Mouse (Mus musculus): ENCODE measurements around the gene Fam107b. TPM values are rescaled to one million over a fixed set of nuclear protein-coding genes. Genes with fewer than 3 reads are reported as not detected.

Fam107b gene
- polyA plus RNA-seq, 1 experiment from 2014 or later: 38.3 TPM

- no peak for ATAC-seq (ENCODE audit: low read depth)
- Histone ChIP-seq H3K27me3 (no peaks in the 10 kb centered on the region), H3K4me3 (no peak overlapping the region), H3K9me3 (no peaks in the 10 kb centered on the region), H3K9ac (no peak overlapping the region), H3K36me3 (no peaks in the 10 kb centered on the region), H3K4me1 (replicated peaks) (no peaks in the 10 kb centered on the region), H3K27ac (replicated peaks) (no peak overlapping the region), H3K4me2 (no peak overlapping the region)
- WGBS: 82% methylated on average over 6 of the region's 6 CpGs
These were observed 51.3 kb downstream of the Fam107b start for GRCm38 (mm10) chr2:3621568-3621967.

GRCm38 (mm10) chr2:3622158-3622557 is 51.9 kb downstream of the Fam107b start:
- H3K4me2 ChIP-seq: no peak overlapping the region
- no peaks in the 10 kb centered on the region for H3K9me3 ChIP-seq
- no peak overlapping the region for H3K4me3 ChIP-seq
- no peak overlapping the region for H3K9ac ChIP-seq
- H3K27me3 ChIP-seq: no peaks in the 10 kb centered on the region
- 90% methylated on average over 2 of the region's 2 CpGs for WGBS
- H3K36me3 ChIP-seq: no peaks in the 10 kb centered on the region
- H3K4me1 ChIP-seq (replicated peaks): no peaks in the 10 kb centered on the region
- no peak for ATAC-seq (ENCODE audit: low read depth)
- no peak overlapping the region for H3K27ac ChIP-seq (replicated peaks)

GRCm38 (mm10) chr2:3623207-3623980 is 53.1 kb downstream of the Fam107b start:
- 93% methylated on average over 7 of the region's 7 CpGs for WGBS
- Histone ChIP-seq H3K36me3 (no peaks in the 10 kb centered on the region), H3K4me3 (no peak overlapping the region), H3K4me1 (replicated peaks) (no peaks in the 10 kb centered on the region), H3K9me3 (no peaks in the 10 kb centered on the region), H3K27ac (replicated peaks) (no peak overlapping the region), H3K4me2 (no peak overlapping the region), H3K27me3 (no peaks in the 10 kb centered on the region), H3K9ac (no peak overlapping the region)
- no peak for ATAC-seq (ENCODE audit: low read depth)

GRCm38 (mm10) chr2:3623981-3624584 is 53.8 kb downstream of the Fam107b start:
- ATAC-seq (ENCODE audit: low read depth): no peak

GRCm38 (mm10) chr2:3629096-3629495 is 58.8 kb downstream of the Fam107b start:
- H3K9me3 ChIP-seq: no peaks in the 10 kb centered on the region
- H3K27ac ChIP-seq (replicated peaks): no peak overlapping the region
- H3K4me1 ChIP-seq (replicated peaks): no peaks in the 10 kb centered on the region
- H3K4me3 ChIP-seq: no peak overlapping the region
- H3K9ac ChIP-seq: no peak overlapping the region
- no peaks in the 10 kb centered on the region for H3K27me3 ChIP-seq
- no peak for ATAC-seq (ENCODE audit: low read depth)
- no peaks in the 10 kb centered on the region for H3K36me3 ChIP-seq
- no peak overlapping the region for H3K4me2 ChIP-seq
- WGBS: 91% methylated on average over 6 of the region's 6 CpGs

More at GRCm38 (mm10) chr2:3623981-3624584, 53.8 kb downstream of the Fam107b start:
- Histone ChIP-seq H3K27ac (replicated peaks) (no peak overlapping the region), H3K9me3 (no peaks in the 10 kb centered on the region), H3K4me1 (replicated peaks) (no peaks in the 10 kb centered on the region), H3K4me3 (no peak overlapping the region), H3K36me3 (no peaks in the 10 kb centered on the region), H3K27me3 (no peaks in the 10 kb centered on the region), H3K9ac (no peak overlapping the region), H3K4me2 (no peak overlapping the region)
- WGBS: 90% methylated on average over 7 of the region's 7 CpGs

GRCm38 (mm10) chr2:3629741-3630140 is 59.5 kb downstream of the Fam107b start:
- H3K36me3 ChIP-seq: no peaks in the 10 kb centered on the region
- no peak overlapping the region for H3K4me3 ChIP-seq
- H3K9ac ChIP-seq: no peak overlapping the region
- no peak overlapping the region for H3K27ac ChIP-seq (replicated peaks)
- no peaks in the 10 kb centered on the region; the same call in 1 of the 2 replicates for H3K9me3 ChIP-seq
- no peak for ATAC-seq (ENCODE audit: low read depth)
- no peaks in the 10 kb centered on the region for H3K27me3 ChIP-seq
- no peaks in the 10 kb centered on the region for H3K4me1 ChIP-seq (replicated peaks)
- WGBS: 81% methylated on average over 5 of the region's 5 CpGs
- H3K4me2 ChIP-seq: no peak overlapping the region

- no peak for ATAC-seq (ENCODE audit: low read depth)
- WGBS: 86% methylated on average over 5 of the region's 5 CpGs
These were observed 60.6 kb downstream of the Fam107b start for GRCm38 (mm10) chr2:3630769-3631477.

GRCm38 (mm10) chr2:3633137-3633536 is 62.8 kb downstream of the Fam107b start:
- no peak overlapping the region for H3K4me2 ChIP-seq
- no peak for ATAC-seq (ENCODE audit: low read depth)
- H3K36me3 ChIP-seq: no peaks in the 10 kb centered on the region
- 73% methylated on average over 9 of the region's 9 CpGs for WGBS
- no peak overlapping the region for H3K4me3 ChIP-seq
- H3K9ac ChIP-seq: no peak overlapping the region
- H3K27ac ChIP-seq (replicated peaks): no peak overlapping the region
- no peaks in the 10 kb centered on the region; the same call in 1 of the 2 replicates for H3K9me3 ChIP-seq
- H3K4me1 ChIP-seq (replicated peaks): no peaks in the 10 kb centered on the region
- no peaks in the 10 kb centered on the region for H3K27me3 ChIP-seq

More at GRCm38 (mm10) chr2:3630769-3631477, 60.6 kb downstream of the Fam107b start:
- H3K4me3 ChIP-seq: no peak overlapping the region
- H3K4me2 ChIP-seq: no peak overlapping the region
- H3K36me3 ChIP-seq: no peaks in the 10 kb centered on the region
- H3K9ac ChIP-seq: no peak overlapping the region
- H3K27ac ChIP-seq (replicated peaks): no peak overlapping the region
- no peaks in the 10 kb centered on the region for H3K27me3 ChIP-seq
- H3K9me3 ChIP-seq: no peaks in the 10 kb centered on the region; the same call in 1 of the 2 replicates
- no peaks in the 10 kb centered on the region for H3K4me1 ChIP-seq (replicated peaks)

- Histone ChIP-seq H3K9me3 (no peaks in the 10 kb centered on the region; the same call in 1 of the 2 replicates), H3K36me3 (no peaks in the 10 kb centered on the region), H3K4me2 (no peak overlapping the region), H3K4me1 (replicated peaks) (no peaks in the 10 kb centered on the region), H3K9ac (no peak overlapping the region), H3K4me3 (no peak overlapping the region), H3K27ac (replicated peaks) (no peak overlapping the region), H3K27me3 (no peaks in the 10 kb centered on the region)
- 87% methylated on average over 5 of the region's 5 CpGs for WGBS
- ATAC-seq (ENCODE audit: low read depth): no peak
These were observed 66.5 kb downstream of the Fam107b start for GRCm38 (mm10) chr2:3636771-3637170.

GRCm38 (mm10) chr2:3641001-3641770 is 70.9 kb downstream of the Fam107b start:
- H3K36me3 ChIP-seq: no peaks in the 10 kb centered on the region
- H3K27ac ChIP-seq (replicated peaks): no peak overlapping the region
- no peak for ATAC-seq (ENCODE audit: low read depth)
- H3K4me1 ChIP-seq (replicated peaks): no peaks in the 10 kb centered on the region
- no peak overlapping the region for H3K9ac ChIP-seq
- H3K9me3 ChIP-seq: no peaks in the 10 kb centered on the region
- WGBS: 78% methylated on average over 9 of the region's 9 CpGs
- no peak overlapping the region for H3K4me2 ChIP-seq
- no peak overlapping the region for H3K4me3 ChIP-seq
- H3K27me3 ChIP-seq: no peaks in the 10 kb centered on the region

- H3K36me3 ChIP-seq: no peaks in the 10 kb centered on the region
- H3K27ac ChIP-seq (replicated peaks): no peak overlapping the region
- H3K27me3 ChIP-seq: no peaks in the 10 kb centered on the region
- no peak for ATAC-seq (ENCODE audit: low read depth)
- H3K9ac ChIP-seq: no peak overlapping the region
- H3K4me2 ChIP-seq: no peak overlapping the region
- no peaks in the 10 kb centered on the region for H3K4me1 ChIP-seq (replicated peaks)
- H3K9me3 ChIP-seq: no peaks in the 10 kb centered on the region
- H3K4me3 ChIP-seq: no peak overlapping the region
These were observed 72.7 kb downstream of the Fam107b start for GRCm38 (mm10) chr2:3642949-3643348.

GRCm38 (mm10) chr2:3645741-3646140 is 75.5 kb downstream of the Fam107b start:
- no peaks in the 10 kb centered on the region for H3K4me1 ChIP-seq (replicated peaks)
- no peak for ATAC-seq (ENCODE audit: low read depth)
- H3K27ac ChIP-seq (replicated peaks): no peak overlapping the region
- H3K36me3 ChIP-seq: no peaks in the 10 kb centered on the region
- no peak overlapping the region for H3K4me2 ChIP-seq
- H3K4me3 ChIP-seq: no peak overlapping the region
- WGBS: 88% methylated on average over 4 of the region's 4 CpGs
- no peak overlapping the region for H3K9ac ChIP-seq
- H3K27me3 ChIP-seq: no peaks in the 10 kb centered on the region
- no peaks in the 10 kb centered on the region for H3K9me3 ChIP-seq

Measured in neural tube, embryonic 13.5 days (tissue).